Mouse (Mus musculus) embryonic facial prominence, embryonic 15.5 days (tissue): ENCODE data around the gene Fsd2. TPM values are rescaled to one million over a fixed set of nuclear protein-coding genes. Genes with fewer than 3 reads are reported as not detected.

ENCODE experiments used
- ATAC-seq: fragments of 200-750 bp; cut with Nextera tagmentation; 2 replicates; pipeline ENCODE4 v1.8.0; 2017; ENCODE audit warnings: low read depth, moderate TSS enrichment; ENCODE audit not compliant: insufficient number of reproducible peaks, low FRiP score, low TSS enrichment
- H3K27ac ChIP-seq: fragments of 300-500 bp; sonication (generic); replicated peaks from 2 replicates; pipeline ENCODE4 v1.5.1; 2015; ENCODE audit warnings: mild to moderate bottlenecking, inconsistent platforms
- H3K27me3 ChIP-seq: fragments of 300-500 bp; sonication (generic); 2 replicates; pipeline ENCODE4 v1.6.1; 2015; ENCODE audit warnings: inconsistent platforms
- H3K36me3 ChIP-seq: fragments of 300-500 bp; sonication (generic); 2 replicates; pipeline ENCODE4 v1.6.1; 2015; ENCODE audit warnings: mild to moderate bottlenecking, inconsistent platforms
- H3K4me1 ChIP-seq: fragments of 300-500 bp; sonication (generic); 2 replicates; pipeline ENCODE4 v1.6.1; 2015; ENCODE audit warnings: inconsistent platforms
- H3K4me2 ChIP-seq: fragments of 300-500 bp; sonication (generic); replicated peaks from 2 replicates; pipeline ENCODE4 v1.6.1; 2015; ENCODE audit warnings: mild to moderate bottlenecking, inconsistent platforms
- H3K4me3 ChIP-seq: fragments of 300-500 bp; sonication (generic); replicated peaks from 2 replicates; pipeline ENCODE4 v1.5.1; 2015; ENCODE audit warnings: mild to moderate bottlenecking, inconsistent platforms
- H3K9ac ChIP-seq: fragments of 300-500 bp; sonication (generic); 2 replicates; pipeline ENCODE4 v1.6.1; 2015; ENCODE audit warnings: inconsistent platforms
- H3K9me3 ChIP-seq: fragments of 300-500 bp; sonication (generic); replicated peaks from 2 replicates; pipeline ENCODE4 v1.6.1; 2016; ENCODE audit warnings: inconsistent platforms
- WGBS: fragments of 180-500 bp; shearing (Covaris S2); methylation state at CpG from one replicate; pipeline ENCODE4 v1.1.7; 2015; 5-methylcytosine and 5-hydroxymethylcytosine counted together
- polyA plus RNA-seq: library from polyadenylated mRNA; unstranded; fragments of >200 nt; fragmentation: Nextera tagmentation; extraction: Ambion mirVana; gene quantifications from 2 replicates; pipeline ENCODE4 v1.2.1, GENCODE M21; 2015

Fsd2 gene
- polyA plus RNA-seq, 1 experiment from 2014 or later = 1.2 TPM

DNA sequence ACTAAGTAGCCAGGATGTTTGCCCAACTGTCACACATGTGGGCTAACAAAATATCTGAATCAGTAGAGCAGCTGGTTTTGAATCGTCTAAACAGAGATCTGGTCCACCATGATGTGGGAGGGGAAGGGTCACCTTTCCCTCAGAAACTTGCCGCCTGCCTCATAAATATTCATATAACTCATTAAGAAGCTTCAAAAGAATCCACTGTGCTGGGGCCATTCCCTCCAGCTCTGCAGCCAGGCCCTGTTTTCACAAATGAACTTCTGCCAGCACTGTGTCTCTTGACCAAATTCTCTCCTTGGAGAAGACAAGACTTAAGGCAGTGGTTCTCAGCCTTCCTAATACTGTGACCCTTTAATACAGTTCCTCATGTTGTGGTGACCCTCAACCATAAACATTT is 27.2 kb downstream of the Fsd2 start:
- Histone ChIP-seq H3K4me3 (no peak overlapping the region), H3K9ac (no peak overlapping the region), H3K4me1 (no peaks in the 10 kb centered on the region), H3K36me3 (peaks cover 12% of the 10 kb centered on the region), H3K27ac (no peak overlapping the region), H3K9me3 (0 out of 2 replicates have a peak, but pooled peaks cover under 1% of the 10 kb centered on the region), H3K4me2 (no peak overlapping the region), H3K27me3 (no peaks in the 10 kb centered on the region)
- no peak for ATAC-seq
- WGBS = 40% methylated on average over 2 of the region's 2 CpGs

DNA sequence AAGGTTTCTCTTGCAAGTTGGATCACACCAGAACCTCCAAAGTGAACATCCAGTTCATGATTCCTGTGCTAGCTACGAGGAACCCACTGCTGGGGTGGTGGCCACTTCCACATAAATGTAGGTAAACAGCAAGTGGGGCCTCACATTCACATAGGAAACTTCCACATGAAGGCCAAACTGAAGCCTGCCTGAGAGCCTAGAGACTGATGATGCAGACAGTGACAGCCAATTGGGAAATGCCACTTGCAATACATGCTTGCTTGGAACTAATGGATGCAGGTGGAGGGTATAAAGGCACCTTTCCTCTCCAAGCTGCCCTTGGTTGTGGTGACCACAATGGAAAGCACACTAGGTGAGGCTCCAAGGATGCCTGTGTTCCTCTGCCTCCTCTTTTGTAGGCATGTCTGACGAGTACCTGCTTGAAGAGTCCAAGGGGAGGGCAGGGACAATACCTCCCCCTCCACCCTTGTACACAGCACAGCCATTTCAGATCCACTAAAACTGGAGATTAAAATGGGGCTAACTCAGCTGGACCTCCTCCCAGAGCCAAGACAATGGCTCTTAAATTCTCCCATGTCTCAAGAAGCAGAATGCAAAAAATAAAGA is 28.6 kb downstream of the Fsd2 start:
- Histone ChIP-seq H3K9me3 (peaks cover 3% of the 10 kb centered on the region; the same call in 1 of the 2 replicates), H3K27me3 (no peaks in the 10 kb centered on the region), H3K36me3 (peaks cover 26% of the 10 kb centered on the region), H3K4me1 (no peaks in the 10 kb centered on the region), H3K27ac (no peak overlapping the region), H3K9ac (no peak overlapping the region), H3K4me3 (no peak overlapping the region), H3K4me2 (no peak overlapping the region)
- ATAC-seq = no peak
- 76% methylated on average over 2 of the region's 2 CpGs for WGBS

- Histone ChIP-seq H3K9me3 (peaks cover 3% of the 10 kb centered on the region; the same call in 1 of the 2 replicates), H3K4me3 (no peak overlapping the region), H3K4me2 (no peak overlapping the region), H3K4me1 (no peaks in the 10 kb centered on the region), H3K9ac (no peak overlapping the region), H3K27ac (no peak overlapping the region), H3K27me3 (no peaks in the 10 kb centered on the region), H3K36me3 (peaks cover 43% of the 10 kb centered on the region)
- ATAC-seq = no peak
- 72% methylated on average over 4 of the region's 4 CpGs for WGBS
Observed at GRCm38 (mm10) chr7:81536478-81536877, 30.3 kb downstream of the Fsd2 start.

GRCm38 (mm10) chr7:81531462-81531861 is 35.3 kb downstream of the Fsd2 start:
- 82% methylated on average over 1 of the region's 1 CpGs for WGBS
- Histone ChIP-seq H3K36me3 (peaks cover 83% of the 10 kb centered on the region), H3K4me1 (no peaks in the 10 kb centered on the region), H3K27me3 (no peaks in the 10 kb centered on the region), H3K9ac (no peak overlapping the region), H3K4me2 (no peak overlapping the region), H3K27ac (no peak overlapping the region), H3K9me3 (peaks cover 3% of the 10 kb centered on the region; the same call in 1 of the 2 replicates), H3K4me3 (no peak overlapping the region)
- no peak for ATAC-seq

DNA sequence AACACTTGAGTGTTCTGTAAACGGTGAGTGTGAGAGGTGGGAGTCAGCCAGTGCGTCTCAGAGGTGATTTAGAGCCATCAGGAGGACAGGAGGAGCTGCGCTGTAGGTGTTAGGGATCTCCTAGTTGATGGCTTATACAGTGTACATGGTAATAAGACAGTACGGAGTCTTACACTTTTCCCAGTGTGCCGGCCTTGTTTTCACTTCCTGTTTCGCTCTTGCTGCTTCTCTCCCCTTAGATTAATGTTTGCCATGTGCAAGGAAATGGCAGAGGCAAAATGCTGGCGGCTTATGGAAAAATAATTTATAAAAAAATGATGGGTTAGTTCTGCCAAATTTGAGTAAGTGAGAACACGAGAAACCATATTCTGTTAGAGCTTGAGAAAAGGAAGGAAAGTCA is 37.8 kb downstream of the Fsd2 start:
- Histone ChIP-seq H3K36me3 (peaks cover 70% of the 10 kb centered on the region), H3K4me1 (peaks cover 12% of the 10 kb centered on the region), H3K4me3 (no peak overlapping the region), H3K4me2 (no peak overlapping the region), H3K9ac (no peak overlapping the region), H3K27ac (no peak overlapping the region), H3K9me3 (no peaks in the 10 kb centered on the region), H3K27me3 (no peaks in the 10 kb centered on the region)
- ATAC-seq = no peak
- 92% methylated on average over 8 of the region's 8 CpGs for WGBS

DNA sequence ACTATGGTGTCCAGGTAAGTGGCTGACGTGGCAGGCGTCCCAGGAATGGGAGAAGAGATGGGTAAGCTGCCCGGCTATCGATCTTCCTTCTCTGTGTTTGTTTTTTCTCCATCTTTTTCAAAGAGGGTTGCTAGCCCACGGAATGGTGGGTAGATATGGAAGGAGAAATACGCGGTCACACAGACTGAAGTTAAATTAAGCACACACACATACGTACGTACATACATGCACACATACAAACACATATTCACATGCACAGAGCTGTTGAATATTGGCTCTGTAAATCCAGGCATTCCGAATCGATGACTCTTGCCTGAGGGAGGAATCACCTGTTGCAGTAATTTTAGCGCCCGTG is 43.1 kb downstream of the Fsd2 start:
- Histone ChIP-seq H3K4me1 (peaks cover 18% of the 10 kb centered on the region), H3K9ac (peak overlapping the region; percentile 66), H3K9me3 (no peaks in the 10 kb centered on the region), H3K4me3 (peak overlapping the region; percentile 85), H3K27me3 (no peaks in the 10 kb centered on the region), H3K4me2 (peak overlapping the region; percentile 72), H3K36me3 (peaks cover 19% of the 10 kb centered on the region), H3K27ac (peak overlapping the region; percentile 97)
- WGBS = 10% methylated on average over 13 of the region's 13 CpGs
- no peak for ATAC-seq

DNA sequence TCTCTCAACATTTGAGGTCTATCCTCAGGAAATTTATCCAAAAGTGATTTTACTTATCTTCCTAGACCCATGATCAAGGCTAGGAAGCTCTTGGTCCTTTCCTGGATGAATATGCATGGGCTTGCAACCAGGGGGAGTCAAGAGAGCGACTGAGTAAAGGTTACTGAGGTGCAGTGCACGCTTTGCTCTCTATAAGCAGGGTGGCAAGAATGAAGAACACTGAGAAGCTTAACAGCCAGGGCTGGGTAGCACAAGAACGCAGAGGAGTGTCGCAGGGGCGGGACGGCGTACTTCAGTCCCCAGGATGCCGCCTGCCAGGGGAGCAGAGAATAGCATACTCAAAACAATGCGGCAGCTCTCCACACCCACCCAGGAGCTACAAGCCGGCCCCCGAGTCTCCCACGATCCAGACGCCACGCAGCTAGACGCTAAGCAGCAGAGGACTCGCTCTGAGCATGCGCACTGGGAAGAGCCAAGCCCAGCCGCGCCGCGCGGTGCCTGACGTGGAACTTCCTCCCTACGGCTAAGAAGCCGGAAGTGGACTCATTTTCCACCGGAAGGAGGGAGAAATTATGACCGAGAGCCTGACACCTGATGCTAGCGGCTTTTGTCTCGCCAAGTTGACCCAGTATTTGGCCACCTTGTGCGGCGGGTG is 43.6 kb downstream of the Fsd2 start:
- no peaks in the 10 kb centered on the region for H3K27me3 ChIP-seq
- H3K9ac ChIP-seq = peak overlapping the region; percentile 66
- ATAC-seq = peak; percentile 97
- peaks cover 16% of the 10 kb centered on the region for H3K36me3 ChIP-seq
- H3K27ac ChIP-seq = peak overlapping the region; percentile 97
- peak overlapping the region; percentile 85 for H3K4me3 ChIP-seq
- under 1% methylated on average over 31 of the region's 31 CpGs for WGBS
- no peaks in the 10 kb centered on the region for H3K9me3 ChIP-seq
- H3K4me2 ChIP-seq = peak overlapping the region; percentile 72
- H3K4me1 ChIP-seq = peaks cover 18% of the 10 kb centered on the region

- no peak overlapping the region for H3K4me2 ChIP-seq
- no peak overlapping the region for H3K9ac ChIP-seq
- H3K27me3 ChIP-seq = no peaks in the 10 kb centered on the region
- no peak overlapping the region for H3K4me3 ChIP-seq
- no peak overlapping the region for H3K27ac ChIP-seq
- no peaks in the 10 kb centered on the region for H3K36me3 ChIP-seq
- no peak for ATAC-seq
- 72% methylated on average over 6 of the region's 6 CpGs for WGBS
- H3K9me3 ChIP-seq = no peaks in the 10 kb centered on the region
- H3K4me1 ChIP-seq = no peaks in the 10 kb centered on the region
Observed at GRCm38 (mm10) chr7:81516154-81517030, 50.4 kb downstream of the Fsd2 start.

DNA sequence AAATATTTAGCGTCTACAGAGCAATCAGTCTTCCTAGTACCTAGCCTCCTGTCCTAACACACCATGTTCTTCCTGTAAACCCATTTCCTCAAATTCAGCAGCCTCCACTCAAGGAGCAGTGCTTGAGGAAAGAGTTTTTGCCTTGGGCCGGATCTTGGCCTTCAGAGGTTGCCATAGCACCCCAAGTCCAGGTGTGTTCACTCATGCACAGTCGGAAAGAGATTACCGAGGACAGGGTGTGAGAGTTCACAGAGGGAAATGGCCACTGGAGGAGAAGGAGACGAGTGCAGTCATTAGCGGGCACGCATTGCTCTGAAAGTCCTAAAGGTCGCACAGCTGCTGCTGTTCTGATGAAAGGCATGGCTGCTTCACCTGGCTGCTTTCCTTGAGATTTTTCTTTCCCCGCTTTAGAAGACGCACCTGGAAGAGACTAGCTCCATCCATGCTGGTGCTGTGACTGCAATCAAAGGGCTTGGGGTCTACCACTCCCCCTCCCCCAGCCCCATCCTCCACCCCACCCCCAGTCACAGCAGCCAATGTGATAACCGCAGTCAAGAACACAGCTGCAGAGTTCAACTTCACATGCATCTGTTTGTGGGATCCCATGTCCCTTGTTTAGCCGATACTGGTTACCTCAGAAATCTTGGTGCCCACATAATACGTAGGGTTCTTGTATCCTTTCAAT is 51.7 kb downstream of the Fsd2 start:
- H3K36me3 ChIP-seq = no peaks in the 10 kb centered on the region
- H3K9me3 ChIP-seq = no peaks in the 10 kb centered on the region
- no peak overlapping the region for H3K4me2 ChIP-seq
- H3K9ac ChIP-seq = no peak overlapping the region
- H3K4me1 ChIP-seq = no peaks in the 10 kb centered on the region
- no peaks in the 10 kb centered on the region for H3K27me3 ChIP-seq
- H3K4me3 ChIP-seq = no peak overlapping the region
- H3K27ac ChIP-seq = no peak overlapping the region
- ATAC-seq = no peak
- 54% methylated on average over 13 of the region's 13 CpGs for WGBS

GRCm38 (mm10) chr7:81501050-81501449 is 65.7 kb downstream of the Fsd2 start:
- WGBS = 70% methylated on average over 2 of the region's 2 CpGs
- no peaks in the 10 kb centered on the region for H3K9me3 ChIP-seq
- H3K36me3 ChIP-seq = no peaks in the 10 kb centered on the region

GRCm38 (mm10) chr7:81498181-81498580 is 68.6 kb downstream of the Fsd2 start, which contains the start of gene BC048679:
BC048679 (minus strand) TSS chr7:81498281.
- H3K27ac ChIP-seq = no peak within 1 kb of the TSS
- H3K4me3 ChIP-seq = no peak within 1 kb of the TSS
- no peak for ATAC-seq
- peaks cover 39% of the 10 kb centered on the region for H3K27me3 ChIP-seq
- H3K4me1 ChIP-seq = peaks cover 8% of the 10 kb centered on the region
- no peak within 1 kb of the TSS for H3K4me2 ChIP-seq
- H3K9me3 ChIP-seq = no peaks in the 10 kb centered on the region
- WGBS = 54% methylated on average over 7 of the region's 7 CpGs
- H3K9ac ChIP-seq = no peak within 1 kb of the TSS
- no peaks in the 10 kb centered on the region for H3K36me3 ChIP-seq

More at GRCm38 (mm10) chr7:81501050-81501449, 65.7 kb downstream of the Fsd2 start:
- H3K4me1 ChIP-seq = no peaks in the 10 kb centered on the region
- no peak overlapping the region for H3K4me3 ChIP-seq
- H3K9ac ChIP-seq = no peak overlapping the region
- H3K27ac ChIP-seq = no peak overlapping the region
- H3K27me3 ChIP-seq = peaks cover 14% of the 10 kb centered on the region
- H3K4me2 ChIP-seq = no peak overlapping the region
- no peak for ATAC-seq
